Mouse (Mus musculus): Measurements from ENCODE around the gene Bcor.

Gene Bcor

DNA sequence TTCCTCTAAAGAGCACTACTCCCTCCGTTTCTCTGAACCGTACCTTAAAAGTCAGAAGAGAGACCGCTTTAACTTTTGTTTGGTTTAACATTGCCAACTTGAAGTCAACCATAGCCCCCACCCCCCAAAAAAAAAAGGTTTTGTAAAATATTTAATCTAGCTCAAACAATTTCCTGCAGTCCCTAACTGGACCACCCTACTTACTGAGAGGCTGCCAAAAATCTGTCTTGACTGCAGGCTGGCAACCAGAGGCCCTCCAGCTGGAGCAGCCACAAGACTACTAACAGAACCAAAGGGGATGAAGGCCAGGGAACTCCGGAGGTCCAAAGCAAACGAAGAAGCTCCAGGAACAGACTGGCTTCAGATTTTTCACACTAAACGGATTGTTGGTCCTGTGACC, 156.2 kb downstream of the Bcor start:
- DNase-seq (ENCODE audit: low spot score in 2 of 2) = no peak

GRCm38 (mm10) chrX:12003539-12003938, 156.6 kb downstream of the Bcor start:
- no peak for DNase-seq (ENCODE audit: low spot score in 2 of 2)

DNA sequence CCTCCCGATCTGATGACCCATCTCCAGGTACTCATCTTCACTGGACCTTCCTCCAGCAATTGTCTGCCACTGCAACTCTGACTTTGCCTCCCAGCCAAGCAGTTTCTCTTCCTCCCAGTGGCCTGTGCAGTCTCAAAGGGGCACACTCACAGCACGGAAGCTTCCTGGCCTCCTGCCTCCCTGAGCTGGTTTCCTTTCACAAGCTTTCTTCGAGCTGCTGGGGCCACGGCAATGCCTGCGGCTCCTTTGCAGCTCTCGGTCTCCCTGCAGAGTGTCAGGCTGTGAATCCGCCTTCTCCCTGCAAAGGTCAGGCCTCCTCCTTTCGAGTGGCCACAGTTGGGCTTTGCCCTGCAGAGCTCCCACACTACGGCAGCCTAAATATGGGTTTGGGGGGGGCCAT, 157.0 kb downstream of the Bcor start:
- no peak for DNase-seq (ENCODE audit: low spot score in 2 of 2)

- no peak for DNase-seq (ENCODE audit: low spot score in 2 of 2)
Measured at GRCm38 (mm10) chrX:12002596-12002995, 157.6 kb downstream of the Bcor start.

DNA sequence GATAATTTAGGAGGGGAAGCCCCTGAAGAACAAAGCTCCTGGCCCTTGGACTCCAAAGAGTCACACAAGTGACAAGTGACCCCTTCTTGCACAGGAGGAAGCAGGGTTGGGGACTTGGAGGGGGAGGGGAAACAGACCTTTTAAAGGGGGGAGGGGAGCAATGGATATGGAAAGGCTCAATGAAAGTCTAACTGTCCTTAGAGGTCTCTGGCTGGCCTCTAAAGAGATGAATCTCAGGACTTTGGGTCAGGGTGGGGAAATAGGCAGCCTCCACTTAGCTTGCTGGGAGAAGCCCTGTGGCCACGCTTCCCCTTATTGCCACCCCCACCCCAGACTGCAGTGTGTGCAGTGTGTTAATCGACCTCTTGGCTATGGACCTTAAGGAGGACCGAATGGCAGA, 158.2 kb downstream of the Bcor start:
- no peak for DNase-seq (ENCODE audit: low spot score in 2 of 2)

DNA sequence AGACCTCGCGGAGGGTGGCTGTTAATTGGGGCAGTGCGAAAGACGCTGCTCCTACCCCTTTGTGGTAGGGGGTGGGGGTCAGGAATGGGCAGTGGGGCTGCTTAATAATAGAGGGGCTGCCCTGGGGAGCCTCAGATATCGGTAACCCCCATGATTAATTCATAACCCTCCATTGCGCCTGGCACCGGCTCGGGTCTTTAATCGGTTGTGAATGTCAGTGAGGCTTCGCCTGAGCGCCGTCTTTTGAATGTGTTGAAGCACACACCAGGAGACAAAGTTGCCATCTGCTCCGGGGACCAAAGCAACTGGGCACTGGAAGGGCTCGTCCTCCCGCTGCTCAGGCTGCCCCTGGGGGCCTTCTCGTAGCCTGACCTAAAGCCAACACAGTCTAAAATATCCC, 158.8 kb downstream of the Bcor start:
- no peak for DNase-seq (ENCODE audit: low spot score in 2 of 2)

GRCm38 (mm10) chrX:12000620-12001019, 159.5 kb downstream of the Bcor start:
- DNase-seq (ENCODE audit: low spot score in 2 of 2) = no peak

DNA sequence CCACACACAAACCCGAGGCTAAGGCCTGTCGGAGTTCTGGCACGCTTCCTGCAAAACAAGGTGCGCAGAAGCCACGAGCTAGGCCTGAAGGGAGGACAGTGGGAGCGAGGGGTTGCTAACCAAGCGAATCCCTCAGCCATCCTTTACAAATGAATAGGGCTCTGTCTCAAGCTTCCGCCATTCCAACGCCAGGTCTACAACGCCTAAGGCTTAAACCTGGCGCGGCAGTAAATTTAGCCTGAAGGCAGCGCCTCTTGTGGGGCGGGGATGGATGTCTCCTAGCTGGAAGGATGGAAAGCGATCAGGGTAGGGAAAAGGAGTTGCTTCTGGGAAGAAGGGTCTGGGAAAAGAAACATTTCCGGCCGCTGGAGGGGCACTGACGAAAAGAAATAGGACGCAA, 160.2 kb downstream of the Bcor start:
- DNase-seq (ENCODE audit: low spot score in 2 of 2) = no peak

GRCm38 (mm10) chrX:11998934-11999336, 161.2 kb downstream of the Bcor start:
- no peak for DNase-seq (ENCODE audit: low spot score in 2 of 2)

GRCm38 (mm10) chrX:11996891-11997290, 163.3 kb downstream of the Bcor start:
- no peak for DNase-seq (ENCODE audit: low spot score in 2 of 2)

GRCm38 (mm10) chrX:11996489-11996888, 163.7 kb downstream of the Bcor start:
- no peak for DNase-seq (ENCODE audit: low spot score in 2 of 2)

- DNase-seq (ENCODE audit: low spot score in 2 of 2) = no peak
Measured at GRCm38 (mm10) chrX:11993641-11994419, 166.3 kb downstream of the Bcor start.

DNA sequence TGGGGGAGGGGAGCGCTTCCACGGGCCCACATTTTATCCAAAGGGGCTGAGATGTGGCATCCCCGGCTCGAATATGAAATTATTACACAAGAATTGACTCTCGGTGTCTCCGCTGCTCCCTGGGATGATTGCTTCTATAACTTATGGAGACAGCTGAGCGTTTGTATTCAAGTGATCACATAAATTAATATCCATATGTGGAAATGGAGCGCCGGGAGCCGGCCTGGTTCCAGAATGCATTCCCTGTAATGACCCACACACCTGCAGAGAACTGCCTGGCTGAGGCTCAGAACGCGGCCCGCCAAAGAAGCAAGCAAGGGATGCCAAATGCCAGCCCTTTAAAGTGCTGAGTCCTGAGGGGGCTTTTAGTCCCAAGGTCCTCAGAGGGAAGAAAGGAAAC, 170.7 kb downstream of the Bcor start:
- no peak for DNase-seq (ENCODE audit: low spot score in 2 of 2)

GRCm38 (mm10) chrX:11988191-11988896, 171.8 kb downstream of the Bcor start:
- no peak for DNase-seq (ENCODE audit: low spot score in 2 of 2)

DNA sequence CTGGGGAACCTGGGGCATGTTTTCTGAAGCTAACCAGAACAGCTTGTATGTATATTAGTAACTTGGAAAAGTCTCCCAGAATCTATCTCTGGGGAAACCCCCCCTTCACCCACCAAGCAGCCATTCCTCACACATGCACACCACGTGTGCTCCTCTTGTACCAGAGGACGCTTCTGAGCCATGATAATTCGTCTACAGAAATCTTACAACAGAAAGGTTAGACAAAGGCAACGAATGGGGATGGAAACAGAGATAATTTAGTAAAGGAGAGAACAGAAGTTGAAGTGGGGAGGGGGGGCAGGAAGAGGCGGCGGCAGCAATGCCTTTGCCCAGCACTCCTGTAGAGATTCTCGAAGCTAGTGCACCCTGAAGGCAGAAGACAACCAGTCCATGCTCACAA, 172.6 kb downstream of the Bcor start:
- DNase-seq (ENCODE audit: low spot score in 2 of 2) = no peak

All from frontal cortex, postnatal 14 days (tissue).